Mouse (Mus musculus): Measurements from ENCODE around the gene Fut4. TPM values are rescaled to one million over a fixed set of nuclear protein-coding genes. Genes with fewer than 3 reads are reported as not detected.

Fut4 gene
- polyA plus RNA-seq, 1 experiment from 2014 or later: 0.62 TPM

- Histone ChIP-seq H3K27ac (no peak overlapping the region), H3K4me3 (no peak overlapping the region), H3K36me3 (ENCODE audit: poor library complexity, severe bottlenecking) (no peaks in the 10 kb centered on the region), H3K4me1 (peaks cover 14% of the 10 kb centered on the region), H3K9me3 (replicated peaks) (no peaks in the 10 kb centered on the region), H3K27me3 (peaks cover 28% of the 10 kb centered on the region), H3K9ac (no peak overlapping the region), H3K4me2 (no peak overlapping the region)
- ATAC-seq: no peak
Observed at GRCm38 (mm10) chr9:14753947-14754346, 1.8 kb upstream of the Fut4 start.

- Histone ChIP-seq H3K4me2 (peak overlapping the region; percentile 84), H3K27ac (no peak overlapping the region), H3K9ac (peak overlapping the region; percentile 66), H3K36me3 (ENCODE audit: poor library complexity, severe bottlenecking) (no peaks in the 10 kb centered on the region), H3K4me1 (peaks cover 14% of the 10 kb centered on the region), H3K27me3 (peaks cover 28% of the 10 kb centered on the region), H3K9me3 (replicated peaks) (no peaks in the 10 kb centered on the region), H3K4me3 (peak overlapping the region; percentile 51)
- WGBS: 3% methylated on average over 42 of the region's 50 CpGs
- peak; percentile 79 for ATAC-seq
Observed at GRCm38 (mm10) chr9:14751503-14752000, 641 bp downstream of the Fut4 start.

GRCm38 (mm10) chr9:14750901-14751502 lies 1.2 kb downstream of the Fut4 start:
- Histone ChIP-seq H3K4me2 (peak overlapping the region; percentile 84), H3K9ac (peak overlapping the region; percentile 66; the same call in 1 of the 2 replicates), H3K27me3 (peaks cover 28% of the 10 kb centered on the region), H3K27ac (no peak overlapping the region), H3K9me3 (replicated peaks) (no peaks in the 10 kb centered on the region), H3K4me1 (peaks cover 14% of the 10 kb centered on the region), H3K4me3 (peak overlapping the region; percentile 51), H3K36me3 (ENCODE audit: poor library complexity, severe bottlenecking) (no peaks in the 10 kb centered on the region)
- 61% methylated on average over 42 of the region's 42 CpGs for WGBS
- ATAC-seq: peak; percentile 39

- 92% methylated on average over 19 of the region's 19 CpGs for WGBS
- Histone ChIP-seq H3K36me3 (ENCODE audit: poor library complexity, severe bottlenecking) (no peaks in the 10 kb centered on the region), H3K9ac (no peak within 1 kb of the TSS), H3K27me3 (no peaks in the 10 kb centered on the region), H3K4me3 (no peak within 1 kb of the TSS), H3K4me2 (no peak within 1 kb of the TSS), H3K4me1 (no peaks in the 10 kb centered on the region), H3K9me3 (replicated peaks) (no peaks in the 10 kb centered on the region), H3K27ac (no peak within 1 kb of the TSS)
- ATAC-seq: no peak
Observed at GRCm38 (mm10) chr9:14740151-14740924, 11.9 kb downstream of the Fut4 start, which contains the start of gene Piwil4. TSS of gene Piwil4 (minus strand) at chr9:14740733.

GRCm38 (mm10) chr9:14739498-14740150 lies 12.6 kb downstream of the Fut4 start:
- WGBS: 87% methylated on average over 4 of the region's 4 CpGs
- H3K27me3 ChIP-seq: no peaks in the 10 kb centered on the region
- ATAC-seq: no peak

GRCm38 (mm10) chr9:14730941-14731541 lies 21.2 kb downstream of the Fut4 start:
- Histone ChIP-seq H3K27ac (no peak overlapping the region), H3K36me3 (ENCODE audit: poor library complexity, severe bottlenecking) (no peaks in the 10 kb centered on the region), H3K27me3 (no peaks in the 10 kb centered on the region), H3K4me1 (no peaks in the 10 kb centered on the region), H3K4me2 (no peak overlapping the region), H3K9me3 (replicated peaks) (no peaks in the 10 kb centered on the region), H3K9ac (no peak overlapping the region), H3K4me3 (no peak overlapping the region)
- 56% methylated on average over 9 of the region's 9 CpGs for WGBS
- ATAC-seq: 0 out of 2 replicates have a peak, but pooled peaks have one; percentile 36

More at GRCm38 (mm10) chr9:14739498-14740150, 12.6 kb downstream of the Fut4 start:
- Histone ChIP-seq H3K4me2 (no peak overlapping the region), H3K27ac (no peak overlapping the region), H3K36me3 (ENCODE audit: poor library complexity, severe bottlenecking) (no peaks in the 10 kb centered on the region), H3K9ac (no peak overlapping the region), H3K4me1 (no peaks in the 10 kb centered on the region), H3K9me3 (replicated peaks) (no peaks in the 10 kb centered on the region), H3K4me3 (no peak overlapping the region)

GRCm38 (mm10) chr9:14728365-14728764 lies 23.8 kb downstream of the Fut4 start:
- Histone ChIP-seq H3K27me3 (no peaks in the 10 kb centered on the region), H3K9me3 (replicated peaks) (no peaks in the 10 kb centered on the region), H3K4me3 (no peak overlapping the region), H3K27ac (no peak overlapping the region), H3K36me3 (ENCODE audit: poor library complexity, severe bottlenecking) (no peaks in the 10 kb centered on the region), H3K9ac (no peak overlapping the region), H3K4me2 (no peak overlapping the region), H3K4me1 (no peaks in the 10 kb centered on the region)
- 92% methylated on average over 4 of the region's 4 CpGs for WGBS
- no peak for ATAC-seq

- Histone ChIP-seq H3K4me1 (no peaks in the 10 kb centered on the region), H3K4me3 (no peak overlapping the region), H3K9me3 (replicated peaks) (no peaks in the 10 kb centered on the region), H3K36me3 (ENCODE audit: poor library complexity, severe bottlenecking) (no peaks in the 10 kb centered on the region), H3K27ac (no peak overlapping the region), H3K27me3 (no peaks in the 10 kb centered on the region), H3K9ac (no peak overlapping the region), H3K4me2 (no peak overlapping the region)
- 87% methylated on average over 4 of the region's 4 CpGs for WGBS
- no peak for ATAC-seq
Observed at GRCm38 (mm10) chr9:14726629-14727028, 25.6 kb downstream of the Fut4 start.

GRCm38 (mm10) chr9:14726005-14726404 lies 26.2 kb downstream of the Fut4 start:
- 88% methylated on average over 6 of the region's 6 CpGs for WGBS
- Histone ChIP-seq H3K4me3 (no peak overlapping the region), H3K27me3 (no peaks in the 10 kb centered on the region), H3K9ac (no peak overlapping the region), H3K36me3 (ENCODE audit: poor library complexity, severe bottlenecking) (no peaks in the 10 kb centered on the region), H3K4me1 (no peaks in the 10 kb centered on the region), H3K9me3 (replicated peaks) (no peaks in the 10 kb centered on the region), H3K4me2 (no peak overlapping the region), H3K27ac (no peak overlapping the region)
- no peak for ATAC-seq

GRCm38 (mm10) chr9:14724755-14725420 lies 27.3 kb downstream of the Fut4 start:
- no peak overlapping the region for H3K4me2 ChIP-seq
- no peaks in the 10 kb centered on the region for H3K4me1 ChIP-seq
- H3K9ac ChIP-seq: no peak overlapping the region
- no peak for ATAC-seq
- no peaks in the 10 kb centered on the region for H3K36me3 ChIP-seq (ENCODE audit: poor library complexity, severe bottlenecking)
- H3K27me3 ChIP-seq: no peaks in the 10 kb centered on the region
- H3K9me3 ChIP-seq (replicated peaks): no peaks in the 10 kb centered on the region
- WGBS: 85% methylated on average over 5 of the region's 5 CpGs
- no peak overlapping the region for H3K27ac ChIP-seq
- no peak overlapping the region for H3K4me3 ChIP-seq

GRCm38 (mm10) chr9:14721610-14722009 lies 30.6 kb downstream of the Fut4 start:
- no peak overlapping the region for H3K27ac ChIP-seq
- no peaks in the 10 kb centered on the region for H3K36me3 ChIP-seq (ENCODE audit: poor library complexity, severe bottlenecking)
- no peak for ATAC-seq
- H3K9me3 ChIP-seq (replicated peaks): no peaks in the 10 kb centered on the region
- H3K4me1 ChIP-seq: no peaks in the 10 kb centered on the region
- H3K4me2 ChIP-seq: no peak overlapping the region
- H3K4me3 ChIP-seq: no peak overlapping the region
- no peak overlapping the region for H3K9ac ChIP-seq
- H3K27me3 ChIP-seq: no peaks in the 10 kb centered on the region
- 75% methylated on average over 5 of the region's 5 CpGs for WGBS
